Mouse (Mus musculus): ENCODE measurements around the gene Cdca5.

Cdca5 gene

GRCm38 (mm10) chr19:6061641-6062302, 23.0 kb upstream of the Cdca5 start:
- DNase-seq (ENCODE audit: low spot score) = peak; percentile 44

- no peak for DNase-seq (ENCODE audit: low spot score)
Measured at GRCm38 (mm10) chr19:6062418-6062817, 22.4 kb upstream of the Cdca5 start.

DNA sequence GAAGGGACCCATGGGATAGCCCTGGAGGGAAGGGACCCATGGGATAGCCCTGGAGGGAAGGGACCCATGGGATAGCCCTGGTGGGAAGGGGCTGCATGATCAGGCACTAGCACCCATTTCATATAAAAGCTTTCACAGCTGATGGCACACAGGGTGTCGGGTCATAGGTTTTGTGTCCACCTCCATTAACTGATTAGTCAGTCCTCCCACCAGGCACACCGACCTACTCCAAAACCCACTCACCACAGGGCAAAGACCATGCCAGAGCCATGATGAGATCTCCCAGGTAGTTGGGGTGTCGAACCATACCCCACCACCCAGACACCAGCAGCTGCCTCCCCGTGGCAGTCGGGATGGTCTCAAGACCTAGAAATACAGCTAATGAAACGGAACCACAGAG, 21.7 kb upstream of the Cdca5 start:
- DNase-seq (ENCODE audit: low spot score) = no peak

DNA sequence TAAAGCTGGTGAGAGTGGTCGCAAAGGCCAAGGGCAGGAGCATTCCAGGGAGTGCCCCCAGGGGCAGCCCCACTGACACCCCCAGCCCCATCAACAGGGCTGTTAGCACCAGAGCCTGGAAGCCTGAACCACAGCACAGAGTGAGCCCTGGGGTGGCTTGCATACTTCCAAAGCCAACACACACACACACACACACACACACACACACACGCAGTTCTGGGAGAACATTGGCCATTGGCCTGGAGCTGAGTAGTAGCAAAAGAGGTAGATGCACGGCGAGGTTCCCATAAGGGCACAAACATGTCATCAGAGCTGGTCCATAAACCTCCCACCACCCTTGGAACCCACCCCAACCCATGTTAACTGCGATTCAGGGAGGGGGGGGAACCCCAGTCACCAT, 18.2 kb upstream of the Cdca5 start:
- DNase-seq (ENCODE audit: low spot score) = no peak

DNA sequence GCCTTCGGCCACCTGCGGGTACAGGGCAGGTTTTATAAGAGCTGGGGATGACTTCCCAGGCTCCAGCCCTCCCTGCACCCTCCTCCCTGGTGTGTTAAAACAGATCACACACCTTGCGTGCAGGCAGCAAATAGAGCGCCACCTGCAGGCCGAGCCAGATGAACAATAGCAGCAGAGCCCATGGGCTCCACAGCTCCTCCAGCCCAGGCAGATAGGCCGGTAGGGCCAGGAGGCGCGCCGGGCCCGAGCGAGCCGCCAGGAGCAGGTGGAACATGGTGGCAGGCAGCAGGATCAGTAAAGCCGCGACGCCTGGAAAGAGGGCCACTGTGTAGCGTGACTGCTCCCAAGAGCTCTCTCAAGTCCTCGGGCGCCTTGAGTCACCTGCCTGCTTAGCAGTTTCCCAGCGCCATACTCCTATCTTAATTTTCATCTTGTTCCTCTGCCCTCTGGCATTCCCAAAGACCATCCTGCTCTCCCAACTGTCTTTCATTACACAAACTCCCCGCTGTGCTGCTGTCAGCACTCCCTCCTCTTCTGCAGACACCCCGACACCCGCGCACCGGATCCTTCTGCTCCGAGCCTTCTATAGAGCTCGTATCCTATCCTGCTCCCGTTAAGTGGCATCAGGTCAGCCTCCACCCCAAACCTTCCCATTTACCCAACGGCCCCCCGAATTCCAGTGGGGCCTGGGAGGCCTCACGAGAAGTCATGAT, 17.6 kb upstream of the Cdca5 start:
- DNase-seq (ENCODE audit: low spot score) = peak; percentile 90

GRCm38 (mm10) chr19:6067724-6068415, 16.9 kb upstream of the Cdca5 start, which contains the start of gene Tm7sf2:
Tm7sf2 (minus strand) TSS chr19:6068373.
- peak; percentile 95 for DNase-seq (ENCODE audit: low spot score)

GRCm38 (mm10) chr19:6068951-6069350, 15.8 kb upstream of the Cdca5 start:
- no peak for DNase-seq (ENCODE audit: low spot score)

DNA sequence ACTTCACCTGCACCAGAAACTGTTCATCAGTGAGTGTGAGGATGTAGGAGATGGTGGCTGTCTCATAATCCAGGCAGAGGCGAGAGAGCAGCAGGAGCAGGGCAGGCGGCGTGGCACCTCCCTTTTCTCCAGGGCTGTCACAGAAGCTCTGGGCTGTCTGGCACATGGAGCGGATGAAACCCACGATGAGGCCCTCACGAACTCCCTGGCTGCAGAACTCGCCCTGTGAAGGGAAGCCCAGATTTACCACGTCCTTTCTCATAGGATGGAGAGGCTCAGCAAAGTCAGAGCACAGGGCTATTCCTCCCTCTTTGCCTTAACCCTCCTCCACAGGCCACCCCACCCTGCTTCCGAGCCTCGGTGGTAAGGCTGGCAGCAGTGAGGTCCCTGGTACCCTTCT, 14.9 kb upstream of the Cdca5 start:
- DNase-seq (ENCODE audit: low spot score) = no peak

- no peak for DNase-seq (ENCODE audit: low spot score)
Measured at GRCm38 (mm10) chr19:6070571-6071250, 14.1 kb upstream of the Cdca5 start.

- DNase-seq (ENCODE audit: low spot score) = no peak
Measured at GRCm38 (mm10) chr19:6071261-6071660, 13.5 kb upstream of the Cdca5 start.

DNA sequence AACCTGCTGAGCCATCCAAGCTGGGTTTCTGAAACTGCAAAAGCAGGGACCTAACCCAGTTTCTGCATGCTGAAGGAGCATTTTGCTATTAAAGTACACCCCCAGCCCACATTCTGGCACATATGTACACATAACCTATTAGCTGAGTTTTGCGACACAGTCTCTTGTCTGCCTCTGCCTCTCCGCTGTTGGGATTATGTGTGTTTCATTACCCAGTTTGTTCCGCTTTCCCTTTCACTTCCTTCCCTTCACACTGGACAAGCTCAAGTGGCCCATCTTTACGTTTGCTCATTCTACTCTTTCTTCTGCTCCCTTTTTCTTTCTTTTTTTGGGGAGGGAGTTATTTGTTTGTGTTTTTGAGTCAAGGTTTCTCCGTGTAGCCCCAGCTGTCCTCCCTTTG, 10.9 kb upstream of the Cdca5 start:
- no peak for DNase-seq (ENCODE audit: low spot score)

GRCm38 (mm10) chr19:6076564-6077393, 8.0 kb upstream of the Cdca5 start, which contains the start of gene Vps51:
Vps51 (minus strand) TSS chr19:6077231.
- peak; percentile 97 for DNase-seq (ENCODE audit: low spot score)

- DNase-seq (ENCODE audit: low spot score) = no peak
Measured at GRCm38 (mm10) chr19:6079983-6080480, 4.8 kb upstream of the Cdca5 start, which contains the start of gene Tmem262. Tmem262 (plus strand) TSS chr19:6080033.

DNA sequence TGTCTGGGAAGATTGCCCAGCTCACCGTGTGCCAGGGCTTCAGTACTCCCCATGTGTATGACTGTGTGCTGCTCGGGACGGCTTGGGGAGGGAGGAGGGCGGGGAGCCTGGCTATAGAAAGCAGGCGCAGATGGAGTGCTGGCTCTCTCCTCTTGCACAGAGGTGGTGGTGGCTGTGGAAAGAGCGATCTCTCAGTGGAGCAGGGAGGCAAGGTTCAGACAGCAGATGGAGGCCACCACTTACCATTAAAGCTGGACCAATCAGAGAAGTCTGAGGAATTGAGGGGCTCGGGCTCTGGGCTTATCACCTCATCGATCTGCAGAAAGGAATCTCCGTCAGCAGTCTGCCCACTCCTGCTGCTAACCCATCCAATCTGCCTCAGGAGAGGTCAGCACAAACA, 2.6 kb upstream of the Cdca5 start, which contains the start of gene Gm28374:
Gene Gm28374, minus strand, starts transcription at position 101 of the 400 bp plus-strand sequence.
- DNase-seq (ENCODE audit: low spot score) = no peak

DNA sequence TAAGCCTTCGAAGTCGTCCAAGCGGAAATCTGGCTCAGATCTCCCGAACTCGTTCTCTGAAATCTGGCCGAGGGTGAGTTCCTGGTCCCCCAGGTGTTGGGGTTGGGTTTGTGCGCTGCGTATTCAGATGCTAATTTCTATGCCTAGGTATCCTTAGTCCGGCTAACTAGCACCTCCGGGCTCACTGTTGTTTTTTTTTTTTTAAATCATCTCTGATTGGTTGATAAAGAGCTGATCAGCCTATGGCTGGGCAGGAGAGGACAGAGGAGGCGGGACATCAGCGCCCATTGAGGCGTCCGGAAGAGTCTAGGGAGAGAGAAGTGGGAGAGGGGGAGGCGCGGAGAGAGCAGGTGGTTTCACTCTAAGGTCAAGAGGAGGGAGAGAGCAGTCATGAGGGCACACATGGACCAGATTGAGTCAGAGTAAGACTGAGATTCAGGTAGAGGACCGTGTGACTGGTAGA, 665 bp downstream of the Cdca5 start:
- DNase-seq (ENCODE audit: low spot score) = peak; percentile 87

- DNase-seq (ENCODE audit: low spot score) = no peak
Measured at GRCm38 (mm10) chr19:6088841-6089240, 4.1 kb downstream of the Cdca5 start.

GRCm38 (mm10) chr19:6094119-6094518, 9.3 kb downstream of the Cdca5 start, which contains the start of gene AC131692.1:
AC131692.1 (plus strand) TSS chr19:6094419.
- DNase-seq (ENCODE audit: low spot score) = no peak

GRCm38 (mm10) chr19:6097847-6098246, 13.1 kb downstream of the Cdca5 start:
- no peak for DNase-seq (ENCODE audit: low spot score)

GRCm38 (mm10) chr19:6101186-6101585, 16.4 kb downstream of the Cdca5 start:
- peak; percentile 29 for DNase-seq (ENCODE audit: low spot score)

DNA sequence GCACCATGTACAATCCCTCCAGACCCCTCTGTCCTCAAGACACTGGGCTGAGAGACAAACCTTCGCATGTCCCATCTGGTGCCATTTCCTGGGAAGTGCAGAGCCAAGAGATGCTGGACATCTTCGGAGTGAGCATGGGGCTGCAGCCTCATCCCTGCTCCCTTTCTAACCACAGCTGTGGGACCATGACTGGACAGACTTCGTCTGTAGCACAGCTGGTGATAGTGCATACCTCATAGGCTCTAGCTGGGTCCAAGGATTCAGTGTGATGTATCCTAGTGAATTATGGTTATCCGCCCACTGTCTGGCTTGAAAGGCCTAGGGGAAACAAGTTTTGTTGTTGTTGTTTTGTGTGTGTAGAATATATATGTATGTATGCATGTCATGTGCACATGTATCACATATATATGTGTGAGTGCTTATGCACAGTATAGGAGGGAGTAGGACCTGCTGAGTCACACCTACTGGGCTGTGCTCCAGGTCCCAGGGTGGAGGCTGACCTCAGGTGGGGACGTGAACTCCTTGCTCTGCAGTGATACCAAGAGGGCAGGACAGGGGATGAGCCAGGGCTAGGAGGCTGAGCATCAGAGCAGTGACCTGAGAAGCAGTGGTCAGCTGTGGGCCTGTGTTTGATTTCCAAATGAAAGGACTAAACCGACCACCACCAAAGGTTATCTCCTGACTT, 17.5 kb downstream of the Cdca5 start:
- no peak for DNase-seq (ENCODE audit: low spot score)
